Mouse (Mus musculus): Measurements from ENCODE around the gene Hyou1. TPM values are rescaled to one million over a fixed set of nuclear protein-coding genes. Genes with fewer than 3 reads are reported as not detected.
A peak's percentile ranks its signal among the peaks of the same experiment; 100 is the strongest.
"Not testable (repeated sequence)": the region's sequence is repeated elsewhere in the genome, so short reads cannot be mapped to it uniquely, and the experiment has no call there.

Gene Hyou1
- polyA plus RNA-seq, 1 experiment from 2014 or later, result 35.6 TPM

DNA sequence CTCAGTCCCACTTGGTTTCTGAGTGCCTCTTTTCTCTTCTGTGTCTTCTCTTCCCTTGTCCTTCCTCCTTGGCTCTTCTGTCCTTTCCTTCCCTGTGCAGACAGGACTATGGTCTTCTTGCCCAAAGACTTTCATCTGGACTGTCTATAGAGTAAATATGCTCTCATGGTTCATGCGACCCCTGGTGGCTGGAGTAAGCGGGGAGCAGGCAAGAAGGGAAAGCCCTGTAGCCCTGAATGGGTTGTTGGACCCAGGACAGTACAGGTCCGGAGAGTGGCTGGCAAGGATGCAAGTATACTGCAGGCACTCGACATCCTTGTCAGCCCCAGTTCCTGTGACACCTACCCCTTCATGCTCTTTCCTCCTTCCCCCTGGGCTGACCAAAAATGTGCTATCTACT, 12.2 kb downstream of the Hyou1 start:
- Histone ChIP-seq H3K9me3 (no peaks in the 10 kb centered on the region), H3K36me3 (peaks cover 52% of the 10 kb centered on the region), H3K4me1 (no peaks in the 10 kb centered on the region), H3K4me2 (replicated peaks) (no peak overlapping the region), H3K27ac (no peak overlapping the region), H3K4me3 (no peak overlapping the region), H3K9ac (no peak overlapping the region), H3K27me3 (no peaks in the 10 kb centered on the region)
- no peak for ATAC-seq (ENCODE audit: insufficient number of reproducible peaks, insufficient read depth, low FRiP score, low TSS enrichment)
- WGBS, result 43% methylated on average over 4 of the region's 4 CpGs

DNA sequence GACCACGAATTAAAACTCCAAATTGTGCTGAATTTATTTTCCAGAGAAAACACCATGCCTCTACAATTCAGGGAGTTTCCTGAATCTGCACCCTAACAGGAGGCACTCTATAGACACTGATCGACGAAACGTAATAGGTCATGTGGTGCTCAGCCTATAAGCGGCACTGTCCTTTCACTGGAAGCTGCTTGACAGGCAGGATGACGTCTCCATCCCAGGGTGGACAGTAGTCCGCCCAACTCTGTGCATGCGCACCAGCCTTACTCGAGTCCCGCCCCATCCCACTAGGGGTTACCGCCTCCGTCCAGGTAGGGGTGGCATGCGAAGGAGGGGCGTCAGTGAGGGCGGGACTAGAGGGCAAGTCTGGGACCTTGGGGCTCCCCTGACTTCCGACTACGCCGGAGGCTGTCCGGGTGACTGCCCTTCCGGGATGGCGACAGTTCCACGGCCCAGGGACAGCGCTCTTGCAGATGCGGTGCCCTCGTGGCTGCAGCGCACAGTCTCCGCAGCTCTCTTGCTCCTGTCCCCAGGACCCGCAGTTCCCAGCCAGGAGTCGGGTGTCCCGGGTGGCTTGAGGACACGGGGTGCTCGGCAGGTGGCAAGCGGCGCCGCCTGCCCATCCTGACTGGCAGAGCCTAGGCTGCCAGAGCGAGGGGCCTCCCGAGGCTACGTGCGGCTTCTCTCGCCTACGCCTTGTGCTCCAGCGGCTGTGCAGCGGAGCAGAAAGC, 17.6 kb downstream of the Hyou1 start, which contains the start of gene Slc37a4:
Gene Slc37a4, plus strand, starts transcription at position 169 of the 728 bp plus-strand sequence.
- Histone ChIP-seq H3K9me3 (no peaks in the 10 kb centered on the region), H3K36me3 (peaks cover 38% of the 10 kb centered on the region), H3K9ac (peak within 1 kb of the TSS; percentile 81), H3K4me1 (peaks cover 15% of the 10 kb centered on the region; the same call in 1 of the 2 replicates), H3K27ac (peak within 1 kb of the TSS; percentile 74), H3K4me2 (replicated peaks) (peak within 1 kb of the TSS; percentile 98), H3K27me3 (0 out of 2 replicates have a peak, but pooled peaks cover 3% of the 10 kb centered on the region), H3K4me3 (peak within 1 kb of the TSS; percentile 68)
- ATAC-seq (ENCODE audit: insufficient number of reproducible peaks, insufficient read depth, low FRiP score, low TSS enrichment), result peak; percentile 98
- under 1% methylated on average over 43 of the region's 43 CpGs for WGBS

DNA sequence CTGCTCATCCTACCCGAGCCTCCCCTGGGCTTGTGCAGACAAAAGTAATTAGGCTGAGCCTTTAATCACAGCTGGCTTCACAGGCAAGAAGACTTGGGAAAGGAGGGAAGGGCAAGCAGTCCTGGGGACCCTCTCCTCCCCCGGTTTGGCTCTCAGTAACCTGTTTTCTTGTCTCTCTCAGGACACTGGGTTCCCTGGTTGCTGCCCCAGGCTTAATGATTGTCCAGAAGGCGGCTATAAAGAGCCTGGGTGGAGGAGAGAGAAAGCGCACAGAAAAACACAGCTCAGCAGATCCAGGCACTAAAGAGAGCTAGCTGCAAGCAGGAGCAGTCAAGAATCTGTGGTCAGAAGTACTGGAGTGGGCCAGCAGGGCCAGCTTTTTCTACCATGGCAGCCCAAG, 18.8 kb downstream of the Hyou1 start:
- Histone ChIP-seq H3K27me3 (0 out of 2 replicates have a peak, but pooled peaks cover 3% of the 10 kb centered on the region), H3K4me2 (replicated peaks) (peak overlapping the region; percentile 98), H3K36me3 (peaks cover 42% of the 10 kb centered on the region), H3K9ac (no peak overlapping the region), H3K9me3 (no peaks in the 10 kb centered on the region), H3K4me3 (0 out of 2 replicates have a peak overlapping the region, but pooled peaks have one; percentile 68), H3K27ac (no peak overlapping the region), H3K4me1 (peaks cover 15% of the 10 kb centered on the region; the same call in 1 of the 2 replicates)
- WGBS, result 24% methylated on average over 4 of the region's 4 CpGs
- ATAC-seq (ENCODE audit: insufficient number of reproducible peaks, insufficient read depth, low FRiP score, low TSS enrichment), result no peak

DNA sequence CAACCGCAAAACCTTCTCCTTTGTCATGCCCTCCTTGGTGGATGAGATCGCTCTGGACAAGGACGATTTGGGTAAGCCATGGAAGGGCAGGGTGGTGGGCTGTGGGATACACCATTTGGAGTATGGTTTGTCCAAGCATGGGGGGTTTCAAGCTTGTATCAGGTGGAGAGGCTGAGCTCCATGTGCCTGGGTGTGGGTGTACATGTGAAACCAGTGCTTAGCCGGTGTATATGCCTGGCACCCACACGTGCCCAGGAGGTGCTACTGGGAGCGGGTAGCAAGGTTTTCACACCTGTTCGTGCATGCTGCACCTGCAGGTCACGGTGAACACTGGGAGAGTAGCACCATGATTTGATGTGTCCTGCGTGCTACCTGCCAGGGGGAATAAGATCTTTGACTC, 19.3 kb downstream of the Hyou1 start:
- Histone ChIP-seq H3K9me3 (no peaks in the 10 kb centered on the region), H3K4me3 (no peak overlapping the region), H3K27me3 (0 out of 2 replicates have a peak, but pooled peaks cover 3% of the 10 kb centered on the region), H3K4me1 (peaks cover 15% of the 10 kb centered on the region; the same call in 1 of the 2 replicates), H3K36me3 (peaks cover 46% of the 10 kb centered on the region), H3K9ac (no peak overlapping the region), H3K4me2 (replicated peaks) (peak overlapping the region; percentile 98), H3K27ac (no peak overlapping the region)
- 87% methylated on average over 9 of the region's 9 CpGs for WGBS
- no peak for ATAC-seq (ENCODE audit: insufficient number of reproducible peaks, insufficient read depth, low FRiP score, low TSS enrichment)

DNA sequence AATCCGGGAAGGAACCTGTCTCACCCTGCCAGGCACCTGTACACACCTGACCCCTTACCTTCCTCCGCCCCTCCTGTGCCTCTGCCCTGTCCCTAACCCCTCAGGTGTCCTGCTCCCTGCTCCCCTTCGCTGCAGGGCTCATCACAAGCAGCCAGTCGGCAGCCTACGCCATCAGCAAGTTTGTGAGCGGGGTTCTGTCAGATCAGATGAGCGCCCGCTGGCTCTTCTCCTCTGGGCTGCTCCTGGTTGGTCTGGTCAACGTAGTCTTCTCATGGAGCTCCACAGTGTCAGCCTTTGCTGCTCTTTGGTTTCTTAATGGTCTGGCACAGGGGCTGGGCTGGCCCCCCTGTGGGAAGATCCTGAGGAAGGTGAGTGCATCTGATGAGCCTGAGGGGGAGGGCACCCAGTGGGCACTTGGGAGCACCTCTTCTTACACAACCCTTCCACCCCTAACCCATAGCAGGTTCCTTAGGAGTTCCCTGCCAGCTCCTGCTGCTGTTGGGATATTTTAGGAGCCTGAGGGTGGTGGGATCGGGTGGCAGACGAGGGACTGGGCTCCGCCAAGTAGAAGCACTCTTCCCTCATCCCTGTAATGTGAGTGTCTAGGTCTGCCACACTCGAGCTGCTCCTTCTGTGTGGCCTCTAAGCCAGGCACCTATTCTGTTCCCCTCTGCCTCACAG, 20.0 kb downstream of the Hyou1 start:
- peaks cover 53% of the 10 kb centered on the region for H3K36me3 ChIP-seq
- peaks cover 15% of the 10 kb centered on the region; the same call in 1 of the 2 replicates for H3K4me1 ChIP-seq
- no peak overlapping the region for H3K4me2 ChIP-seq (replicated peaks)
- H3K9ac ChIP-seq, result no peak overlapping the region
- H3K27me3 ChIP-seq, result 0 out of 2 replicates have a peak, but pooled peaks cover 3% of the 10 kb centered on the region
- ATAC-seq (ENCODE audit: insufficient number of reproducible peaks, insufficient read depth, low FRiP score, low TSS enrichment), result no peak
- no peaks in the 10 kb centered on the region for H3K9me3 ChIP-seq
- no peak overlapping the region for H3K27ac ChIP-seq
- 74% methylated on average over 13 of the region's 13 CpGs for WGBS
- no peak overlapping the region for H3K4me3 ChIP-seq

DNA sequence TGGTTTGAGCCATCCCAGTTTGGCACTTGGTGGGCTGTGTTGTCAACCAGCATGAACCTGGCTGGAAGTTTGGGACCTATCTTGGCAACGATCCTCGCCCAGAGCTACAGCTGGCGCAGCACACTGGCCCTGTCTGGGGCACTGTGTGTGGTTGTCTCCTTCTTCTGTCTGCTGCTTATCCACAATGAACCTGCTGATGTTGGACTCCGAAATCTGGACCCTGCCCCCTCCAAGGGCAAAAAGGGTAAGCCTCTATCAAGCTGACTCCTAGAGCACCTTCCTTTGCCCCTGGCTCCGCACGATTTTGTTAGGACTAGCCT, 20.5 kb downstream of the Hyou1 start:
- no peaks in the 10 kb centered on the region for H3K9me3 ChIP-seq
- H3K27ac ChIP-seq, result no peak overlapping the region
- WGBS, result 91% methylated on average over 6 of the region's 6 CpGs
- 0 out of 2 replicates have a peak, but pooled peaks cover 3% of the 10 kb centered on the region for H3K27me3 ChIP-seq
- peaks cover 15% of the 10 kb centered on the region; the same call in 1 of the 2 replicates for H3K4me1 ChIP-seq
- peaks cover 58% of the 10 kb centered on the region for H3K36me3 ChIP-seq
- no peak overlapping the region for H3K4me3 ChIP-seq
- H3K9ac ChIP-seq, result no peak overlapping the region; the same call in 1 of the 2 replicates
- H3K4me2 ChIP-seq (replicated peaks), result no peak overlapping the region
- no peak for ATAC-seq (ENCODE audit: insufficient number of reproducible peaks, insufficient read depth, low FRiP score, low TSS enrichment)

DNA sequence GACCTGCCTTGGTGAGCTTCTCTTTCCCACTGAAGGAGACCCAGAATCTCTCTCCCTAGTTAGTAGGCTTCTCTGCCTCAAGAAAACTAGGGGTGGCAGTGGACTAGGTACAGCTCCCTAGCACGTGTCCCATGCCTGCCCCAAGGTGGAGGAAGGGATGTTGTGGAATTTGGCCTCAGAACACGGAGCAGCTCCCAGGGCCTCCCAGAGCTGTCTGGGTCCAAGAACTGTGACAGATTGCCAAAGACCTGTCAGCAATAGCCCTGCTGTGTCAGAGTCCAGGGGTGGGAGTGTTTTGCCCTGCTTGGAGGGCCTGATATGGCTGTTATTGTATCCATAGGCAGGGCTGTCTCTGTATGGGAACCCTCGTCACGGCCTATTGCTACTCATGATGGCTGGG, 21.8 kb downstream of the Hyou1 start:
- no peak for ATAC-seq (ENCODE audit: insufficient number of reproducible peaks, insufficient read depth, low FRiP score, low TSS enrichment)
- H3K27ac ChIP-seq, result no peak overlapping the region
- no peak overlapping the region for H3K9ac ChIP-seq
- peaks cover 64% of the 10 kb centered on the region for H3K36me3 ChIP-seq
- 0 out of 2 replicates have a peak, but pooled peaks cover 3% of the 10 kb centered on the region for H3K27me3 ChIP-seq
- WGBS, result 89% methylated on average over 4 of the region's 4 CpGs
- H3K9me3 ChIP-seq, result no peaks in the 10 kb centered on the region
- no peak overlapping the region for H3K4me3 ChIP-seq
- H3K4me2 ChIP-seq (replicated peaks), result no peak overlapping the region
- H3K4me1 ChIP-seq, result peaks cover 17% of the 10 kb centered on the region

DNA sequence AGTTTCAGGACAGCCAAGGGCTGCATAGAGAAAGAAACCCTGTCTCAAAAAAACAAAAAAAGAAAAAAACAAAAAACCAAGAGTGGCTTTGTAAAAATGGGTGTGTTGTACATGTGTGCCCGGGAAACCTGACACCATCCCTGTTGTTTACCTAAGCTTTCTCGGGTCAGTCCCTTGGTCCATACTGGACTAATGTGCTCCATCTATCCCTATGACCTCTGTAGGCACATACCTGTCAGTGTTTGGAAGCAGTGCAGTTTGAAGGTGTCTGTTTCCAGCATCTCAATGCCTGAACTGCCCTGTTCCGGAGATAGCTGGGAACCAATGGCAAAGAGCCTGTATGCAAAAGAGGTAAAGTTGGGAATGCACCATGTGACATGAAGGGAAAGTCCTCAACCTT, 25.7 kb downstream of the Hyou1 start:
- H3K4me1 ChIP-seq, result peaks cover 10% of the 10 kb centered on the region
- H3K4me2 ChIP-seq (replicated peaks), result no peak overlapping the region
- no peak overlapping the region for H3K4me3 ChIP-seq
- H3K27ac ChIP-seq, result no peak overlapping the region
- no peaks in the 10 kb centered on the region for H3K27me3 ChIP-seq
- 79% methylated on average over 3 of the region's 3 CpGs for WGBS
- no peak for ATAC-seq (ENCODE audit: insufficient number of reproducible peaks, insufficient read depth, low FRiP score, low TSS enrichment)
- peaks cover 64% of the 10 kb centered on the region for H3K36me3 ChIP-seq
- no peaks in the 10 kb centered on the region for H3K9me3 ChIP-seq
- H3K9ac ChIP-seq, result no peak overlapping the region

DNA sequence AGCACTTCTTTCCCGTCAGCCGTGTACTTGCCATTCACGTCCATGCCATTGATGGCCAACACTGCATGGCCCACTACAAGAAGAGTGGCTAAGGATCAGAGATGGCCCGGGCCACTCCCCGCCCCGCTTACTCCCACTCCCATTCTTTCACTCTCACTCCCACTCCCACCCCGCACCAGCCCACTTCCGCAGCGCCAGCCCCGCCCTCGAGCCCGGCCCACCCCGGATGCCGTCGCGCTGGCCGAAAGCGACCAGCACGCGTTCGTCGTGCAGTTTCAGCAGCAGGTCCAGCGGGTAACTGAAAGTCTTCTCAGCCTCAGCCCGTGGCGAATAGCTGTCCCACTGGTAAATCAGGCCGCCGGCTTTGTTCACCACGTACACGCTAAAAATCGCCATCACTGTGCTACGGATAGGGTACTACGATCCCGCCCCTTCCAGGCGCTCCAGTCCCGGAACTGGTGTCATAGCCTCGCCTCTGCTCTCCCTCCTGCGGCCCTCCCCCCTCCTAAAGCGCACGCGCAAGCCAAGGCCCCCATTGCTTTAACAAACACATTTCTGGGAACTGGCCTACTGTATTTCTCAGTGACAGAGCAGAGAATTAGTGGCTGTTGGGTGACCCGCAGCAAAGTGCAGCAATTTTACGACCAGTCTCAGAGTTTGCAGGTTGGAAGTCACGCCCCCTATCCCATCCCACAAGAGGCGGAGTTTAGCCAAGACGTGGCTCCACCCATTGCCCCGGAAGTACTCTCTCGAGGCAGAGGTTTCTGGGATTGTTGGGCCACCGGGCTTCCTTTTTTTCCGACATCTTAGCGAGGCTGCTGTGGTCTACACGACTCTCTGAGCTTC, 27.8 kb downstream of the Hyou1 start, which contains the start of the genes Rps25 and Trappc4:
Gene Rps25, plus strand, starts transcription at position 234 of the 846 bp plus-strand sequence.
Gene Trappc4, minus strand, starts transcription at position 695 of the 846 bp plus-strand sequence.
- H3K4me1 ChIP-seq, result peaks cover 10% of the 10 kb centered on the region
- peaks cover 64% of the 10 kb centered on the region for H3K36me3 ChIP-seq
- H3K9me3 ChIP-seq, result no peaks in the 10 kb centered on the region
- WGBS, result under 1% methylated on average over 51 of the region's 51 CpGs
- H3K27ac ChIP-seq, result peak within 1 kb of the TSS; percentile 95
- peak; percentile 90 for ATAC-seq (ENCODE audit: insufficient number of reproducible peaks, insufficient read depth, low FRiP score, low TSS enrichment)
- peak within 1 kb of the TSS; percentile 64 for H3K4me3 ChIP-seq
- no peaks in the 10 kb centered on the region for H3K27me3 ChIP-seq
- peak within 1 kb of the TSS; percentile 66 for H3K4me2 ChIP-seq (replicated peaks)
- H3K9ac ChIP-seq, result peak within 1 kb of the TSS; percentile 72

DNA sequence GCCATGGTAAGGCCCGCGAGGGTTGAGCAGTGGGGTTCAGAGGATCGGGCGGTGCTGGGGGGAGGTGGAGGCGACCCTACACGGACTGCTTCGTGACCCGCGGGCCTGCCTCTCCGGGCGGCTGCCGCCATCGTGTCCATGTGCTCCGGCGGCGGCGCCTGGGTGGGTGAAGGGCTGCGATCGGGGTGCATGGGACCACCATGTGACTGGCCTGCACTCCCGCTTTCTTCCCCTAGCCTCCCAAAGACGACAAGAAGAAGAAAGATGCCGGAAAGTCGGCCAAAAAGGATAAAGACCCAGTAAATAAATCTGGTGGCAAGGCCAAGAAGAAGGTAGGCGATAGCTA, 28.4 kb downstream of the Hyou1 start:
- H3K36me3 ChIP-seq, result peaks cover 64% of the 10 kb centered on the region
- no peaks in the 10 kb centered on the region for H3K9me3 ChIP-seq
- peak overlapping the region; percentile 72 for H3K9ac ChIP-seq
- H3K27ac ChIP-seq, result peak overlapping the region; percentile 95
- ATAC-seq (ENCODE audit: insufficient number of reproducible peaks, insufficient read depth, low FRiP score, low TSS enrichment), result no peak; the same call in 1 of the 2 replicates
- no peaks in the 10 kb centered on the region for H3K27me3 ChIP-seq
- WGBS, result under 1% methylated on average over 24 of the region's 24 CpGs
- peak overlapping the region; percentile 64 for H3K4me3 ChIP-seq
- H3K4me2 ChIP-seq (replicated peaks), result peak overlapping the region; percentile 66
- peaks cover 10% of the 10 kb centered on the region for H3K4me1 ChIP-seq

DNA sequence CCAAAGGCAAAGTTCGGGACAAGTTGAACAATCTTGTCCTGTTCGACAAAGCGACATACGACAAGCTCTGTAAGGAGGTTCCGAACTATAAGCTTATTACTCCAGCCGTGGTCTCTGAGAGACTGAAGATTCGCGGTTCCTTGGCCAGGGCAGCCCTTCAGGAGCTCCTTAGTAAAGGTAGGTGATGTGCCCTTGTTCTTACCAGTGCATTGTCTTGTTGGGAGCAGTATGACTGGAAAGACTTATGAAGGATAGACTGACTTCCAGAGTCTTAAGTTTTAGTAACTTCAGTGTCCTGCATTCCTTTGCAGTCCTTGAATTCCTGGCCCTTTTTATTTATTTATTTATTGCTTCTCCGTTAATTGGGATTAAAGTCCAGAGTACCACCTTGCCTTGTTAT, 29.4 kb downstream of the Hyou1 start:
- H3K27me3 ChIP-seq; H3K27ac ChIP-seq; ATAC-seq (ENCODE audit: insufficient number of reproducible peaks, insufficient read depth, low FRiP score, low TSS enrichment); H3K4me1 ChIP-seq; H3K9me3 ChIP-seq: not testable (repeated sequence)
- Histone ChIP-seq H3K36me3 (peaks cover 63% of the 10 kb centered on the region), H3K9ac (peak overlapping the region; percentile 72; the same call in 1 of the 2 replicates), H3K4me3 (peak overlapping the region; percentile 64), H3K4me2 (replicated peaks) (peak overlapping the region; percentile 66)
- WGBS, result 85% methylated on average over 9 of the region's 9 CpGs
